Mouse (Mus musculus) naive thymus-derived CD4-positive, alpha-beta T cell, adult 2 months (primary cell): ENCODE measurements at regions not wholly inside any gene's neighbourhood (a gene's known extent, or its start where the extent isn't known, plus 50 kb on each side); places are given as distances from the start of the nearest gene placed in this dataset.

Experiments used
- DNase-seq: peaks from one replicate; pipeline ENCODE4 v3.0.0-alpha.2; 2011; ENCODE audit warnings: low read depth

- DNase-seq = no peak
Observed at GRCm38 (mm10) chr3:134605356-134605771, 223.4 kb upstream of the Tacr3 start.

DNA sequence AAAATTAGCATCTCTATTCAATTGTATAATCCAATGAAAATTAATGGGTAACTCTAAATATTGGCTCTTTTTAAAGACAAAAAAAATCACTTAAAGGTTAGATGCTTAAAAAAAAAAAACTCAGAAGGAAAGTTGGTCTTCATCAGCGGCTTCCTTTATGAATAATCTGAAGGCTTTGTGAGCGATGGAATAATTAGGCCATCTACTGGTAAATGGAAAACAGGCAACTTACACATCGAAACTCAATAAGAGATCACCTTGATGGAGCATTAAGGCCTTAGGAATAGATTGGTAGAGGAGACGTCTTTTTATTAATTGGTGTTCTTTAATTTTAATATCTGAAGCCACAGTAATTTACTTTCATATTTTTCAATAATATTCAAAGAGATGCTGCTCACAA, 218.6 kb upstream of the Tacr3 start:
- no peak for DNase-seq

DNA sequence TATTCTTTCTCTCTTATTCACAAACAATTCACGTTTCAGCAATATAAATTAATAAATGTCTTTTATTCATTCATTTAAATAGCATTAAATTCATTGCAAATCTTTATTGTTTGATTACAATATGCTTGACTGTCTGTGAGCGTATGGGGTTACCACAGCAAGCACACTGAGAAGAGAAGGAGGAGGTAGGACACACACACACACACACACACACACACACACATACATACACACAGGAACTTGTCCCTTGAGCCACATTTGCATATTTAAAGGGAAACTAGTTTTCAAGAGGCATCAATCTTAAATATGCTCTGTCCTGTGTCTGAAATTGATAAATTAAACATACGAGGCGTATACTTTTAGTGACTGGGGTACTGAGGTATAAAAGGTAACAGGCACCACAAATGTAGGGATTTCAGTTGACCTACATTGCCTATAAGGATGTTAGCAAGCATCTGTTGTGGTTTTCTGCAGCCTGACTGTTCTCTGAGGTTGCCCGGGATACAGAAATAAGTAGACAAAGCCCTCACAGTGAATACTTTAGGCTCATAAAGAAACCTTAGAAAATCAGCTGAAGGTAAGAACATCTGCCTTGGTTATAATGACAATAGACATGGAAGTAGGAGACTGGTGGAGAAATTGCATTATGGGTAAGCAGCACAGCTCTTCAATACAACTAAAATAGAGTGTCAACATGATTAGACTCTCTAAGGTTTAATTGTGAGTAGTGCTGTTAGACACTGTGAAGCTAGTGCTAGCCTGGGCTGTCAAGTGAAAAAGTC, 217.1 kb upstream of the Tacr3 start:
- peak; percentile 1 for DNase-seq

DNA sequence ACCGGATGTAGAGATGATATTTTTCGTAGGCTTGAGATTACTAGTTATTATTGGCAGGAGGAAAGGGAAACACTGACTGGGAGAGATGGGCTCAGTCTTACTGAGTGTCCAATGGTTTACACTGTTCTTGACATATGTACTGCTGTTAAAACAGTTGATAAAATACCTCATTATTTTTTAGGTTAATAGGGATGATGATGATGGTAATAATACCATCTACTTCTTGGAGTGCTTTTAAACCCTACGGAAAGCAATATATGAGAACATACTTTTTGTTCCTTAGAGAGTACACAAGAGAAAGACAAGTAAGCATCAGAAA, 216.6 kb upstream of the Tacr3 start:
- no peak for DNase-seq

DNA sequence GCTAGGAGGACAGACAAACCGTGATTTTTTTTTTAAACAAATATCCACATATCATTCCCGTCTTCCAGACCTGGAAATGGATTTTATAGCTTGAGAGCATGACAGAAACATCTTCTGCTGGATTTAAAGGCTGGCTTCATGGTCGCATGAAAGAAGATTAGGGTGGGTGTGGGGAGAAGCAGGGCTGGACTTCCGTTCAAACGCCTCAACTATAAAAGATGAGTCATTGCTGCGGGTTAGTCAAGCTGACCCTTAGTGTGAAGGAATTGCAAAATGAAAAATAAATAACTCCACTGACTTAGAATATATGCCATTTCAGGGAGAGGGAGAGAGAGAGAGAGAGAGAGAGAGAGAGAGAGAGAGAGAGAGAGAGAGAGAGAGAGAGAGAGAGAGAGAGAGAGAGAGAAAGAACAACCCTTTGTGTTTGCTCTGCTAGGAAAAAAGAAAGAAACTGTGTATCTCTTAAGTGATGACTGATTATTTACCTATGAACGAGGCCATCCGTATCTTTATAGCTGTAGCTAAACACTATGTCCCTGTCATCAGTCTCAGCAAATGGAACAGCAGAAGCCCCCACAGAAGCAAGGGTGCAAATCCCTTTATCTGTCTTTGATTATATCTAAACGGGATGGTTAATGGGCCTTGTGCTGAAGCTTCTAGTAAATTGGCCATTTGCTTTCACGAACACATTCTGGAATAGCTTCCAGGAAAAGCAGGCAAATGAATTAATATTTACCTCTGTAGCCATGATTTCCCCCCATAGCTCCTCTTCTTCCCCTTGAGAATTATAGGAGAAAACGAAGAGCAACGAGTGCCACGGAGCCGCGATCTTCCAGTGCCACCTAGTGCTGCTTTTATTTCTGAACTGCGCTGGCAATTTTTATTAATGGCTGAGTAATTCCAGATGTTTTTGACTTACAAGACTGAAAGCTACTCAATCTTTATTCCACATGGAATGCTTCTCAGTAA, 199.4 kb upstream of the Tacr3 start:
- no peak for DNase-seq

- no peak for DNase-seq
Observed at GRCm38 (mm10) chr3:134630135-134630516, 198.7 kb upstream of the Tacr3 start.

DNA sequence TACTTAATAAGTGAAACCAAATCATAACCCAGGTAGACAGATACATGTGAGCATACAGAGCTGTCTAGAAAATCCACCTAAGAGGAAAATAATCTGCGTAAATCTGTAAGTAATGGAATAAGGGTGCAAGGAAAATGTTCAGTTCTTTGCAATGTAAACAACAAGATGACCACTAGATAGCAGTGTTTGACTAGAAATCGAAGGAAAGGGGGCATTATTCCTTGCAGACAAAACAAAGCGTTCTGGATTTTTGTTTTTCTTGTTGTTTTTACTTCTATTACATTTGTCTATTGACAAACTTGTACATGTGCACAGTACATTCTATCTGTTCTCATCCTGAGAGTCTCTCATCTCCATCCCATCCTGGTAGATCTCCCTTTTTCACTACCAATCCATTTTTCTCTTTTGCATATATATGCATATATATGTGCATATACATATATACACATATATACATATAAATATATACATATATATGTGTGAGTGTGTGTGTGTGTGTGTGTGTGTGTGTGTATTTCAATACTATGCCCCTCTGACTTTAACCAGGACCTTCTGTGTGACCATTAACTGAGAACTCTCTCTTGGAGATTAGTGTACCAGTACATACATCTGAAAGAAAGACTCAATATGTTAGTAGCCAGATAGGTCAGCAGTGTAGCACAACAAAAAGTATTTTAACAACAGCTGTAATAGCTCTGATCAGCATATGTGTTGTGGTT, 179.9 kb upstream of the Tacr3 start:
- no peak for DNase-seq

GRCm38 (mm10) chr3:134654051-134654450, 174.8 kb upstream of the Tacr3 start:
- no peak for DNase-seq

GRCm38 (mm10) chr3:134694893-134695292, 133.9 kb upstream of the Tacr3 start:
- DNase-seq = no peak

- DNase-seq = no peak
Observed at GRCm38 (mm10) chr3:134718620-134719019, 110.2 kb upstream of the Tacr3 start.

- no peak for DNase-seq
Observed at GRCm38 (mm10) chr3:134735684-134736083, 93.1 kb upstream of the Tacr3 start.

- no peak for DNase-seq
Observed at GRCm38 (mm10) chr3:134761108-134761507, 67.7 kb upstream of the Tacr3 start.

DNA sequence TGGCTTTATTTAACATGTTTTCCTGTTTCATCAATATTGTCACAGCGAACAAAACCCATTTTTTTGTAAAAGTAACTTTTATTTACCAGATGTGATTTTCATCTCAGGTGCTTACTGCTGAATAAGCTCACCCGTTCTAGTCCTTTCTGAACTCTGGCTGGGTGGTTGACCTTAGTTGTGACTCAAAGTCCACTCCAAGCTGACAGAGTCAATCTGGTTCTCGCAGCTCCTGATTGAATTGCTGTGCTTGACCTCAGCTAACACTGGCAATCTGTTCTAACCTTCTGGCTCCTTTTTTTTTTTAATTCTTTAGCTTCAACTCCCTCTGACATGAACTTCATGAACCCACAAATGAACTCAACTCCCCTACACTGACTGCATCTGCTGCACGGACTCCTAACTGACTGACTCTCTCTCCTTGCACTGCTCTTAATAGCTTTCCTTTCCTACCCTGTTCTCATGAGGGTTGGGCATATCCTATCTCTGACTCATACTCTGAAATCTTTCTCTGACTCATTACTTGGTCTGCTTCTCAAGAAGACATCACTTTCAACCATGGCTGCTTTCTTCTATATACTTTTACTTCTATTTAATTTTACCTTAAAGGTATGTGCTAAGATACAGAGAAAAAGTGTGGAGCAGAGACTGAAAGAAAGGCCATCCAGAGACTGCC, 65.4 kb upstream of the Tacr3 start:
- DNase-seq = no peak
